Comparison of ENCODE assay signal across 14 mouse cellular contexts in genomic region chr2:116073311-116073904, GRCm38 (mm10). TPM values are rescaled to one million over a fixed set of nuclear protein-coding genes. Genes with fewer than 3 reads are reported as not detected.
A peak's percentile ranks its signal among the peaks of the same experiment; 100 is the strongest.
DNase-seq lines count a peak whose midpoint lies in the region; ATAC-seq and TF ChIP-seq lines count a peak whose summit lies in the region.
"Had no signal": no experiment of that assay in that cellular context is flagged by ENCODE, and none has a peak within 500 bp of the region (broad histone marks: within the 10 kb centered on the region; RNA-seq: fewer than 3 reads in every experiment).

No protein-coding gene starts in this region.

- H3K27ac ChIP-seq in layer of hippocampus, adult 2 months, result 0 out of 2 replicates have a peak overlapping the region, but pooled peaks have one; percentile 8
- H3K27ac ChIP-seq in forebrain, postnatal 0 days (ENCODE audit: low read depth, low read length), result peak overlapping the region; percentile 96
- H3K27ac ChIP-seq in midbrain, embryonic 12.5 days (replicated peaks), result no peak overlapping the region
- H3K27ac ChIP-seq: limb, embryonic 12.5 days; lung, embryonic 15.5 days had no signal

- no peak for TF ChIP-seq CTCF in layer of hippocampus, adult 2 months (conservative IDR thresholded peaks at IDR 0.05)
- TF ChIP-seq CTCF in forebrain, postnatal 0 days (IDR thresholded peaks at IDR 0.05; ENCODE audit: low read depth), result no peak

- no peaks in the 10 kb centered on the region for H3K9me3 ChIP-seq in forebrain, postnatal 0 days (ENCODE audit: low read length)
- no peaks in the 10 kb centered on the region for H3K9me3 ChIP-seq in midbrain, embryonic 12.5 days
- H3K9me3 ChIP-seq: heart, embryonic 12.5 days; limb, embryonic 12.5 days; lung, embryonic 15.5 days had no signal

- H3K4me1 ChIP-seq in forebrain, postnatal 0 days (ENCODE audit: insufficient read depth), result no peaks in the 10 kb centered on the region
- H3K4me1 ChIP-seq in midbrain, embryonic 12.5 days, result peaks cover 31% of the 10 kb centered on the region

- no peaks in the 10 kb centered on the region for H3K36me3 ChIP-seq in forebrain, postnatal 0 days (ENCODE audit: insufficient read depth)
- no peaks in the 10 kb centered on the region for H3K36me3 ChIP-seq in midbrain, embryonic 12.5 days
- H3K36me3 ChIP-seq: G1E; heart, embryonic 12.5 days; limb, embryonic 12.5 days; lung, embryonic 15.5 days had no signal

- peak overlapping the region; percentile 61 for H3K4me2 ChIP-seq in forebrain, postnatal 0 days (ENCODE audit: low read depth)
- peak overlapping the region; percentile 81 for H3K4me2 ChIP-seq in midbrain, embryonic 12.5 days (replicated peaks)

- peak overlapping the region; percentile 77 for H3K9ac ChIP-seq in forebrain, postnatal 0 days
- H3K9ac ChIP-seq in midbrain, embryonic 12.5 days (replicated peaks), result peak overlapping the region; percentile 37; the same call in 1 of the 2 replicates
- H3K9ac ChIP-seq: lung, embryonic 15.5 days had no signal

- DNase-seq in layer of hippocampus, adult 2 months (ENCODE audit: low spot score in 2 of 2), result no peak
- DNase-seq in layer of hippocampus, adult 9-10 months (ENCODE audit: low spot score), result no peak
- peak; percentile 65 for DNase-seq in forebrain, postnatal 0 days
- no peak for DNase-seq in cerebellum, adult 9-11 months
- DNase-seq in right cerebral cortex, adult 18-20 months, result no peak
- no peak for DNase-seq in cerebellum, postnatal 25 days
- DNase-seq: adrenal gland, postnatal 36 days; thymus, postnatal 14 days had no signal

- no peak for ATAC-seq in forebrain, postnatal 0 days
- ATAC-seq in midbrain, embryonic 12.5 days (ENCODE audit: low FRiP score, low read depth), result no peak

- no peak overlapping the region for H3K4me3 ChIP-seq in layer of hippocampus, adult 2 months
- peak overlapping the region; percentile 70 for H3K4me3 ChIP-seq in forebrain, postnatal 0 days (ENCODE audit: low read depth, low read length)
- peak overlapping the region; percentile 15; the same call in 1 of the 2 replicates for H3K4me3 ChIP-seq in midbrain, embryonic 12.5 days
- H3K4me3 ChIP-seq: lung, embryonic 15.5 days had no signal

- WGBS in forebrain, postnatal 0 days, result 19% methylated on average over 9 of the region's 9 CpGs
- 7% methylated on average over 9 of the region's 9 CpGs for WGBS in midbrain, embryonic 12.5 days

- H3K27me3 ChIP-seq in forebrain, postnatal 0 days (ENCODE audit: insufficient read depth, low read length), result no peaks in the 10 kb centered on the region
- H3K27me3 ChIP-seq in midbrain, embryonic 12.5 days, result peaks cover 53% of the 10 kb centered on the region
- H3K27me3 ChIP-seq: heart, embryonic 12.5 days had no signal

RNA-seq across cellular contexts. Expression of gene Meis2, which starts 7.8 kb away (rescaled TPM):
- 10 to 100 TPM; 43.2 to 45.9 TPM for total RNA-seq in layer of hippocampus, adult 2 months (2021)
- total RNA-seq in forebrain, postnatal 0 days (2014; rRNA removed), result 204 and 227 TPM in 2 replicates
- 85.5 and 106 TPM in 2 replicates for polyA plus RNA-seq in forebrain, postnatal 0 days (2015; fragmentation: Nextera tagmentation; extraction: Ambion mirVana)
- polyA plus RNA-seq in midbrain, embryonic 12.5 days (2016; fragmentation: Nextera tagmentation; extraction: Ambion mirVana), result 76.1 and 92.1 TPM in 2 replicates
- total RNA-seq: monocyte, adult 5-6 weeks had no signal
